Mouse (Mus musculus) intestine, embryonic 15.5 days (tissue): ENCODE measurements around the gene Gm20388. TPM values are rescaled to one million over a fixed set of nuclear protein-coding genes. Genes with fewer than 3 reads are reported as not detected.

Experiments used
- ATAC-seq: fragments of 200-750 bp; cut with Nextera tagmentation; 2 replicates; pipeline ENCODE4 v1.8.0; 2017; ENCODE audit warnings: moderate TSS enrichment, moderate library complexity
- H3K27ac ChIP-seq: fragments of 300-500 bp; sonication (generic); 2 replicates; pipeline ENCODE4 v1.5.1; 2015; ENCODE audit warnings: mild to moderate bottlenecking, inconsistent platforms
- H3K27me3 ChIP-seq: fragments of 300-500 bp; sonication (generic); replicated peaks from 2 replicates; pipeline ENCODE4 v1.6.1; 2015; ENCODE audit warnings: inconsistent platforms
- H3K36me3 ChIP-seq: fragments of 300-500 bp; sonication (generic); 2 replicates; pipeline ENCODE4 v1.6.1; 2015; ENCODE audit warnings: inconsistent platforms
- H3K4me1 ChIP-seq: fragments of 300-500 bp; sonication (generic); replicated peaks from 2 replicates; pipeline ENCODE4 v1.6.1; 2015; ENCODE audit warnings: inconsistent platforms
- H3K4me2 ChIP-seq: fragments of 300-500 bp; sonication (generic); replicated peaks from 2 replicates; pipeline ENCODE4 v1.6.1; 2015; ENCODE audit warnings: mild to moderate bottlenecking, inconsistent platforms
- H3K4me3 ChIP-seq: fragments of 300-500 bp; sonication (generic); replicated peaks from 2 replicates; pipeline ENCODE4 v1.5.1; 2015; ENCODE audit warnings: inconsistent platforms
- H3K9ac ChIP-seq: fragments of 300-500 bp; sonication (generic); 2 replicates; pipeline ENCODE4 v1.6.1; 2015; ENCODE audit warnings: inconsistent platforms
- H3K9me3 ChIP-seq: fragments of 300-500 bp; sonication (generic); 2 replicates; pipeline ENCODE4 v1.6.1; 2016; ENCODE audit warnings: inconsistent platforms
- WGBS: fragments of 180-500 bp; shearing (Covaris S2); methylation state at CpG from one replicate; pipeline ENCODE4 v1.1.7; 2015; 5-methylcytosine and 5-hydroxymethylcytosine counted together
- polyA plus RNA-seq: library from polyadenylated mRNA; unstranded; fragments of >200 nt; fragmentation: Nextera tagmentation; extraction: Ambion mirVana; gene quantifications from 2 replicates; pipeline ENCODE4 v1.2.1, GENCODE M21; 2015

Gene Gm20388
- polyA plus RNA-seq, 1 experiment from 2014 or later: not detected

GRCm38 (mm10) chr8:123341040-123342015, 3430.7 kb downstream of the Gm20388 start:
- Histone ChIP-seq H3K27me3 (no peaks in the 10 kb centered on the region), H3K4me3 (no peak overlapping the region), H3K27ac (peak overlapping the region; percentile 54), H3K9me3 (no peaks in the 10 kb centered on the region), H3K4me2 (peak overlapping the region; percentile 17; the same call in 1 of the 2 replicates), H3K36me3 (no peaks in the 10 kb centered on the region), H3K4me1 (0 out of 2 replicates have a peak, but pooled peaks cover 6% of the 10 kb centered on the region), H3K9ac (no peak overlapping the region)
- WGBS: 68% methylated on average over 27 of the region's 27 CpGs
- ATAC-seq: peak; percentile 71

GRCm38 (mm10) chr8:123342253-123342652, 3431.6 kb downstream of the Gm20388 start:
- H3K4me1 ChIP-seq: 0 out of 2 replicates have a peak, but pooled peaks cover 5% of the 10 kb centered on the region
- no peaks in the 10 kb centered on the region for H3K27me3 ChIP-seq
- H3K9ac ChIP-seq: no peak overlapping the region
- H3K27ac ChIP-seq: no peak overlapping the region
- no peaks in the 10 kb centered on the region for H3K9me3 ChIP-seq
- H3K36me3 ChIP-seq: no peaks in the 10 kb centered on the region
- 82% methylated on average over 8 of the region's 8 CpGs for WGBS
- no peak overlapping the region for H3K4me3 ChIP-seq
- no peak for ATAC-seq
- H3K4me2 ChIP-seq: no peak overlapping the region

- no peak overlapping the region for H3K4me3 ChIP-seq
- H3K36me3 ChIP-seq: no peaks in the 10 kb centered on the region
- H3K27ac ChIP-seq: no peak overlapping the region
- no peak overlapping the region for H3K4me2 ChIP-seq
- no peak for ATAC-seq
- peaks cover 3% of the 10 kb centered on the region; the same call in 1 of the 2 replicates for H3K4me1 ChIP-seq
- H3K9ac ChIP-seq: no peak overlapping the region
- 73% methylated on average over 7 of the region's 7 CpGs for WGBS
- H3K9me3 ChIP-seq: no peaks in the 10 kb centered on the region
- no peaks in the 10 kb centered on the region for H3K27me3 ChIP-seq
Observed at GRCm38 (mm10) chr8:123342911-123343310, 3432.3 kb downstream of the Gm20388 start.

GRCm38 (mm10) chr8:123343422-123343821, 3432.8 kb downstream of the Gm20388 start:
- Histone ChIP-seq H3K9ac (no peak overlapping the region), H3K4me2 (no peak overlapping the region), H3K36me3 (no peaks in the 10 kb centered on the region), H3K4me3 (no peak overlapping the region), H3K27me3 (no peaks in the 10 kb centered on the region), H3K4me1 (peaks cover 7% of the 10 kb centered on the region; the same call in 1 of the 2 replicates), H3K27ac (no peak overlapping the region), H3K9me3 (no peaks in the 10 kb centered on the region)
- WGBS: 84% methylated on average over 12 of the region's 12 CpGs
- no peak for ATAC-seq

- Histone ChIP-seq H3K9ac (no peak overlapping the region), H3K9me3 (no peaks in the 10 kb centered on the region), H3K27me3 (no peaks in the 10 kb centered on the region), H3K4me1 (peaks cover 7% of the 10 kb centered on the region; the same call in 1 of the 2 replicates), H3K36me3 (no peaks in the 10 kb centered on the region), H3K4me2 (no peak overlapping the region), H3K27ac (no peak overlapping the region), H3K4me3 (no peak overlapping the region)
- ATAC-seq: no peak
- WGBS: 81% methylated on average over 8 of the region's 8 CpGs
Observed at GRCm38 (mm10) chr8:123345135-123345534, 3434.5 kb downstream of the Gm20388 start.

DNA sequence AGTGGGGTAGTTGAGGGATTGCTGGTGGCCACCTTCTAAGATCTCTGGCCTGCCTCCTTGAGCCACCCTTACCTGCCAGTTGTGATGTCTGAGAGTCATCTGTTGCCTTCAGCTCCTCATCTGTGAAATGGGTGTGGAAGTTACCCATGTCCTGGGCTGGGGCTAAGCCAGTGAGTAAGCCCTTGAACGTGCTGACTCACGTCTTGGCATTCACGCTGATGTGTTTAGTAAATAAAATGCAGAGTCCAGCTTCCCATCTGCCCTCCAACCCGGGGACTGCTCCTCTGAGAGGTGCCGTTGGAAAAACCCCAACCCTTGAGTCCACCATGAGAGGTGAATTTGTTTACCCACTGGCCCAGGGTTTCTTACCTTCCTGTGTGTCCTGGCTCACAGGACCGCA, 3435.2 kb downstream of the Gm20388 start:
- no peaks in the 10 kb centered on the region for H3K9me3 ChIP-seq
- H3K4me2 ChIP-seq: no peak overlapping the region
- peaks cover 7% of the 10 kb centered on the region; the same call in 1 of the 2 replicates for H3K4me1 ChIP-seq
- WGBS: 73% methylated on average over 6 of the region's 6 CpGs
- no peak overlapping the region for H3K27ac ChIP-seq
- H3K27me3 ChIP-seq: no peaks in the 10 kb centered on the region
- H3K36me3 ChIP-seq: no peaks in the 10 kb centered on the region
- ATAC-seq: no peak
- H3K4me3 ChIP-seq: no peak overlapping the region
- no peak overlapping the region for H3K9ac ChIP-seq

DNA sequence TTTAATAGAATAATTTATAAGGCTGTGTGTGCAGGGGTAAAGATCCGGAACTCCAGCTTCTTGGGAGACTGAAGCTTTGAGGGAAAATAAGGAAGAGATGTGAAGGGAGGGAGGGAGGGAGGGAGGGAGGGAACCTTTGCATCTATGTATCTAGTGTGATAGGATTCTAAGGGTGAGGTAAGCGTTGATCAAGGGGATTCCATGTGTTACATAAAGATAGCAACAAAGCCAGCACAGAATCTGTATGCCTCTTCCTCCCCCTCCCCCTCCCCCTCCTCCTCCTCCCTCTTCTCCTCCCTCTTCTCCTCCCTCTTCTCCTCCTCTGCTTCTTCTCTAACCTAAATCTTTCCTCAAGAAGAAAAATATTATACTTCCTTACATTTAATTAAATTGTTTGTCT, 3436.7 kb downstream of the Gm20388 start:
- Histone ChIP-seq H3K4me2 (no peak overlapping the region), H3K4me1 (peaks cover 4% of the 10 kb centered on the region; the same call in 1 of the 2 replicates), H3K36me3 (no peaks in the 10 kb centered on the region), H3K9ac (no peak overlapping the region), H3K27ac (no peak overlapping the region), H3K9me3 (no peaks in the 10 kb centered on the region), H3K27me3 (no peaks in the 10 kb centered on the region), H3K4me3 (no peak overlapping the region)
- ATAC-seq: no peak
- WGBS: 69% methylated on average over 2 of the region's 2 CpGs

GRCm38 (mm10) chr8:123348237-123348843, 3437.7 kb downstream of the Gm20388 start:
- 40% methylated on average over 9 of the region's 9 CpGs for WGBS
- Histone ChIP-seq H3K9me3 (no peaks in the 10 kb centered on the region), H3K4me2 (no peak overlapping the region), H3K27me3 (no peaks in the 10 kb centered on the region), H3K9ac (no peak overlapping the region), H3K4me3 (no peak overlapping the region), H3K4me1 (peaks cover 4% of the 10 kb centered on the region; the same call in 1 of the 2 replicates), H3K36me3 (no peaks in the 10 kb centered on the region), H3K27ac (no peak overlapping the region)
- ATAC-seq: peak; percentile 43

DNA sequence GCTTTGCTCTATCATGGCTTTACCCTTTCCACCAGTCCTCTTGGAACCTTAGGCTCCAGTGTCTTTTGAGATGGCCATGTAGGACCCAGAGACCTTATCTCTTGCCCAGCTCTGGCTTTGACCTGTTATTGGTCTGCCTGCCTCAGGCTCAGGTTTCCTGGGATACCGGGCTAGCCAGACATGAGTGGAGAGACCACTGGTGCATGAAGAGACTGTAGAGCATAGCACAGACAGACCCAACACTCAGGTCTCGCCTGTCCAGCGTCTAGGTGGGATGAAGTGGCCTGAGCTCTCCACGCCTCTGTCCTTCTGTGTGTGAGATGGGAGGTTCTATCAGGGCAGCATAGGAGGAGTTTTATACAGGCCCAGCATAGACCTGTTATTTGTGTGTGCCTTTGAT, 3438.4 kb downstream of the Gm20388 start:
- no peak overlapping the region for H3K9ac ChIP-seq
- 0 out of 2 replicates have a peak, but pooled peaks cover 2% of the 10 kb centered on the region for H3K27me3 ChIP-seq
- no peaks in the 10 kb centered on the region for H3K36me3 ChIP-seq
- H3K4me2 ChIP-seq: no peak overlapping the region
- WGBS: 87% methylated on average over 4 of the region's 4 CpGs
- no peaks in the 10 kb centered on the region for H3K9me3 ChIP-seq
- peaks cover 4% of the 10 kb centered on the region; the same call in 1 of the 2 replicates for H3K4me1 ChIP-seq
- no peak for ATAC-seq
- no peak overlapping the region for H3K4me3 ChIP-seq
- no peak overlapping the region for H3K27ac ChIP-seq

DNA sequence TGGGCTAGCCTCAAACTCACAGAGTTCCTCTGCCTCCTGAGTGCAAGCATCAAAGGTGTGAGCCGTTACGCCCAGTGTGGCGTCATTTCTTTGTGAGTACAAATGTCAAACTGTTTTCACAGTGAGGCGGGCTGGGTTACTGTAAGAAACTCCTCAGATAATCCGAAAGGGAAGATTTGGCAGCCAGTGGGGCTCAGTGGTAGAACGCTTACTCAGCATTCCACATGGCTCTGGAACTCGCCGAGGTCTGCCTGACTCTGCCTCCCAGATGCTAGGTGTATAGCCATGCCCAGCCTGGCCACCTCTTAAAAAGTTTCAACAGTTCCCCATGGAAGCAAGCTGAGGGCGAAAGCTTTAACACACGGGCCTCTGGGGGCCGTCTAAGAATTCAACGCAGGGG, 3441.5 kb downstream of the Gm20388 start:
- 78% methylated on average over 12 of the region's 12 CpGs for WGBS
- H3K4me3 ChIP-seq: no peak overlapping the region
- no peak overlapping the region for H3K4me2 ChIP-seq
- H3K9me3 ChIP-seq: no peaks in the 10 kb centered on the region
- no peak overlapping the region for H3K9ac ChIP-seq
- H3K27ac ChIP-seq: no peak overlapping the region
- no peaks in the 10 kb centered on the region for H3K36me3 ChIP-seq
- ATAC-seq: no peak
- 0 out of 2 replicates have a peak, but pooled peaks cover 4% of the 10 kb centered on the region for H3K27me3 ChIP-seq
- H3K4me1 ChIP-seq: peaks cover 4% of the 10 kb centered on the region; the same call in 1 of the 2 replicates

- ATAC-seq: peak; percentile 63; the same call in 1 of the 2 replicates
- Histone ChIP-seq H3K9ac (no peak overlapping the region), H3K36me3 (no peaks in the 10 kb centered on the region), H3K27ac (no peak overlapping the region), H3K4me1 (peaks cover 4% of the 10 kb centered on the region; the same call in 1 of the 2 replicates), H3K27me3 (0 out of 2 replicates have a peak, but pooled peaks cover 4% of the 10 kb centered on the region), H3K4me2 (no peak overlapping the region), H3K9me3 (no peaks in the 10 kb centered on the region), H3K4me3 (no peak overlapping the region)
- 58% methylated on average over 13 of the region's 13 CpGs for WGBS
Observed at GRCm38 (mm10) chr8:123352786-123353185, 3442.1 kb downstream of the Gm20388 start.

GRCm38 (mm10) chr8:123353216-123353615, 3442.6 kb downstream of the Gm20388 start:
- Histone ChIP-seq H3K4me3 (no peak overlapping the region), H3K4me2 (no peak overlapping the region), H3K27me3 (0 out of 2 replicates have a peak, but pooled peaks cover 4% of the 10 kb centered on the region), H3K9ac (no peak overlapping the region), H3K27ac (no peak overlapping the region), H3K9me3 (no peaks in the 10 kb centered on the region), H3K36me3 (no peaks in the 10 kb centered on the region), H3K4me1 (peaks cover 1% of the 10 kb centered on the region; the same call in 1 of the 2 replicates)
- 49% methylated on average over 11 of the region's 11 CpGs for WGBS
- ATAC-seq: no peak
